Mouse (Mus musculus) v-Abl transformed pro-B cells (cell line): ENCODE measurements around the gene P2rx6.

Source experiments
- in situ Hi-C, 2 experiments: fragments of 400-800 bp; cut with MboI; formaldehyde crosslinking; loops; one replicate each; pipeline ENCODE4 v1.15.1; 2025; ENCODE audit not compliant: unreplicated experiment in 2 of 2

The P2rx6 gene

GRCm38 (mm10) chr16:17619198-17620105, 57.8 kb downstream of the P2rx6 start, which contains the start of gene Smpd4:
Smpd4 (plus strand) TSS chr16:17619354.
- in situ Hi-C loops = loop anchor here in 1 of 2 experiments (10.0 kb wide), 1 partner anchor 145 kb away; no protein-coding TSS in a partner anchor

- in situ Hi-C loops = no loop called here
Measured at GRCm38 (mm10) chr16:17621936-17622335, 60.3 kb downstream of the P2rx6 start.

GRCm38 (mm10) chr16:17625488-17626268, 64.0 kb downstream of the P2rx6 start:
- in situ Hi-C loops = no loop called here

- in situ Hi-C loops = no loop called here
Measured at GRCm38 (mm10) chr16:17626269-17626555, 64.5 kb downstream of the P2rx6 start.
